Mouse (Mus musculus) liver (tissue): ENCODE measurements around the gene Layn.

Experiments
- DNase-seq: peaks from one replicate; pipeline ENCODE4 v3.0.0-alpha.2; 2020; ENCODE audit warnings: mixed read lengths

Layn gene

GRCm38 (mm10) chr9:51076979-51077315, at the start of gene Layn:
Gene Layn (minus strand): TSS chr9:51077094.
- DNase-seq: peak; percentile 82

GRCm38 (mm10) chr9:51114767-51115166, 37.9 kb upstream of the Layn start:
- no peak for DNase-seq

GRCm38 (mm10) chr9:51105751-51106150, 28.9 kb upstream of the Layn start:
- no peak for DNase-seq

- peak; percentile 49 for DNase-seq
Measured at GRCm38 (mm10) chr9:51103808-51104514, 27.1 kb upstream of the Layn start.

- DNase-seq: peak; percentile 25
Measured at GRCm38 (mm10) chr9:51102963-51103807, 26.3 kb upstream of the Layn start.

- DNase-seq: peak; percentile 49
Measured at GRCm38 (mm10) chr9:51101756-51102425, 25.0 kb upstream of the Layn start, which contains the start of gene 4833427G06Rik. Gene 4833427G06Rik (minus strand): TSS chr9:51102078.

GRCm38 (mm10) chr9:51096306-51096705, 19.4 kb upstream of the Layn start:
- DNase-seq: no peak

GRCm38 (mm10) chr9:51093697-51094096, 16.8 kb upstream of the Layn start:
- no peak for DNase-seq

- DNase-seq: no peak
Measured at GRCm38 (mm10) chr9:51081614-51082013, 4.7 kb upstream of the Layn start.

GRCm38 (mm10) chr9:51076300-51076978, 455 bp downstream of the Layn start:
- no peak for DNase-seq

- peak; percentile 14 for DNase-seq
Measured at GRCm38 (mm10) chr9:51075780-51076179, 1.1 kb downstream of the Layn start.

GRCm38 (mm10) chr9:51070801-51071200, 6.1 kb downstream of the Layn start:
- DNase-seq: no peak

- no peak for DNase-seq
Measured at GRCm38 (mm10) chr9:51068202-51068601, 8.7 kb downstream of the Layn start.

GRCm38 (mm10) chr9:51060601-51061000, 16.3 kb downstream of the Layn start, which contains the start of gene Btg4:
Gene Btg4 (plus strand): TSS chr9:51060901.
- DNase-seq: no peak

GRCm38 (mm10) chr9:51058951-51059521, 17.9 kb downstream of the Layn start:
- DNase-seq: no peak

GRCm38 (mm10) chr9:51056360-51057324, 20.3 kb downstream of the Layn start:
- DNase-seq: peak; percentile 9

GRCm38 (mm10) chr9:51052180-51052579, 24.7 kb downstream of the Layn start:
- no peak for DNase-seq

- DNase-seq: no peak
Measured at GRCm38 (mm10) chr9:51042136-51042535, 34.8 kb downstream of the Layn start.

- DNase-seq: no peak
Measured at GRCm38 (mm10) chr9:51041491-51041980, 35.4 kb downstream of the Layn start.

GRCm38 (mm10) chr9:51032785-51033529, 43.9 kb downstream of the Layn start:
- DNase-seq: no peak
